Mouse (Mus musculus) layer of hippocampus, adult 18-20 months (tissue): ENCODE data around the gene Bcl7a. TPM values are rescaled to one million over a fixed set of nuclear protein-coding genes. Genes with fewer than 3 reads are reported as not detected.

Experiments used
- DNase-seq, 2 experiments: peaks; one replicate each; pipeline ENCODE4 v3.0.0; 2022; ENCODE audit warnings: low spot score in 2 of 2
- total RNA-seq, 2 experiments: library from RNA; stranded (reverse); gene quantifications; 2 replicates each; pipeline ENCODE4 v1.2.3; 2021

Bcl7a gene
- total RNA-seq, 2 experiments from 2014 or later = 66.1 to 66.3 TPM

GRCm38 (mm10) chr5:123413866-123414363, 70.3 kb downstream of the Bcl7a start:
- DNase-seq = no peak

- DNase-seq = no peak
Observed at GRCm38 (mm10) chr5:123416149-123416548, 72.5 kb downstream of the Bcl7a start.

- DNase-seq = peak in 1 of 2 experiments; percentile 16
Observed at GRCm38 (mm10) chr5:123416566-123417518, 73.2 kb downstream of the Bcl7a start.

GRCm38 (mm10) chr5:123423885-123424284, 80.3 kb downstream of the Bcl7a start:
- DNase-seq = no peak

Other genes starting within 250 kb of the Bcl7a start
- gene Rhof, start 211.1 kb upstream of the Bcl7a start, total RNA-seq = 10 to 100 TPM; 49.1 to 50.9 TPM
- gene Setd1b, start 201.6 kb upstream of the Bcl7a start, total RNA-seq = 10 to 100 TPM; 34.8 to 37.4 TPM
- gene Psmd9, start 174.4 kb upstream of the Bcl7a start, total RNA-seq = 10 to 100 TPM; 26.5 to 31.5 TPM
- not detected for gene Hpd, start 161.1 kb upstream of the Bcl7a start, total RNA-seq
- 1 to 10 TPM; 4.6 to 6.0 TPM for gene Wdr66, start 91.7 kb upstream of the Bcl7a start, total RNA-seq
- gene Mlxip, start 51.0 kb downstream of the Bcl7a start, total RNA-seq = 10 to 100 TPM; 15.4 to 20.6 TPM
- under 1 TPM; 0.79 TPM for gene Lrrc43, start 145.5 kb downstream of the Bcl7a start, total RNA-seq
- not detected for gene Il31, start 145.7 kb downstream of the Bcl7a start, total RNA-seq
- gene B3gnt4, start 166.6 kb downstream of the Bcl7a start, total RNA-seq = under 1 TPM; 0.52 to 0.68 TPM
- gene Diablo, start 180.3 kb downstream of the Bcl7a start, total RNA-seq = 10 to 100 TPM; 30.9 to 32.0 TPM
- 1 to 10 TPM; 2.2 to 5.0 TPM for gene Gm49027, start 181.7 kb downstream of the Bcl7a start, total RNA-seq
- gene Vps33a, start 229.2 kb downstream of the Bcl7a start, total RNA-seq = 10 to 100 TPM; 93.0 to 96.5 TPM